Mouse (Mus musculus) embryonic facial prominence, embryonic 11.5 days (tissue): ENCODE measurements at regions not wholly inside any gene's neighbourhood (a gene's known extent, or its start where the extent isn't known, plus 50 kb on each side); places are given as distances from the start of the nearest gene placed in this dataset.
A peak's percentile ranks its signal among the peaks of the same experiment; 100 is the strongest.

Source experiments
- ATAC-seq: fragments of 200-750 bp; cut with Nextera tagmentation; replicated peaks from 2 replicates; pipeline ENCODE4 v1.8.0; 2017; ENCODE audit warnings: low read depth; ENCODE audit not compliant: insufficient number of reproducible peaks, low FRiP score, low TSS enrichment
- DNase-seq: peaks from one replicate; pipeline ENCODE4 v3.0.0-alpha.2; 2015; ENCODE audit warnings: low spot score
- H3K27ac ChIP-seq: fragments of 300-500 bp; sonication (generic); replicated peaks from 2 replicates; pipeline ENCODE4 v1.5.1; 2014; ENCODE audit warnings: mild to moderate bottlenecking, low read depth, low read length, control low read depth
- H3K27me3 ChIP-seq: fragments of 300-500 bp; sonication (generic); 2 replicates; pipeline ENCODE4 v1.6.1; 2014; ENCODE audit warnings: mild to moderate bottlenecking, low read length, moderate library complexity, mixed read lengths; ENCODE audit not compliant: control insufficient read depth, insufficient read depth
- H3K36me3 ChIP-seq: fragments of 300-500 bp; sonication (generic); replicated peaks from 2 replicates; pipeline ENCODE4 v1.6.1; 2014; ENCODE audit warnings: low read depth, mild to moderate bottlenecking, low read length, moderate library complexity, mixed read lengths; ENCODE audit not compliant: control insufficient read depth, insufficient read depth
- H3K4me1 ChIP-seq: fragments of 300-500 bp; sonication (generic); 2 replicates; pipeline ENCODE4 v1.6.1; 2014; ENCODE audit warnings: low read length, mixed read lengths; ENCODE audit not compliant: control insufficient read depth, insufficient read depth
- H3K4me2 ChIP-seq: fragments of 300-500 bp; sonication (generic); 2 replicates; pipeline ENCODE4 v1.6.1; 2014; ENCODE audit warnings: low read depth, mild to moderate bottlenecking, control low read depth, low read length, moderate library complexity
- H3K4me3 ChIP-seq: fragments of 300-500 bp; sonication (generic); 2 replicates; pipeline ENCODE4 v1.5.1; 2014; ENCODE audit warnings: low read depth, low read length, control low read depth
- H3K9ac ChIP-seq: fragments of 300-500 bp; sonication (generic); replicated peaks from 2 replicates; pipeline ENCODE4 v1.6.1; 2014; ENCODE audit warnings: mild to moderate bottlenecking, control low read depth, low read length
- H3K9me3 ChIP-seq: fragments of 300-500 bp; sonication (generic); replicated peaks from 2 replicates; pipeline ENCODE4 v1.6.1; 2016; ENCODE audit warnings: mild to moderate bottlenecking, low read length, inconsistent platforms, mixed read lengths; ENCODE audit not compliant: control insufficient read depth
- WGBS: fragments of 180-500 bp; shearing (Covaris S2); extraction: QIAGEN DNeasy Blood & Tissue Kit; methylation state at CpG from one replicate; pipeline ENCODE4 v1.1.7; 2014; 5-methylcytosine and 5-hydroxymethylcytosine counted together

- Histone ChIP-seq H3K4me1 (no peaks in the 10 kb centered on the region), H3K27me3 (no peaks in the 10 kb centered on the region), H3K4me3 (no peak overlapping the region), H3K9ac (no peak overlapping the region), H3K27ac (no peak overlapping the region), H3K36me3 (no peaks in the 10 kb centered on the region), H3K4me2 (no peak overlapping the region), H3K9me3 (no peaks in the 10 kb centered on the region)
- 78% methylated on average over 5 of the region's 5 CpGs for WGBS
- DNase-seq (no peak), ATAC-seq (no peak)
Observed at GRCm38 (mm10) chr10:21785785-21786184, 96.2 kb upstream of the Sgk1 start.

DNA sequence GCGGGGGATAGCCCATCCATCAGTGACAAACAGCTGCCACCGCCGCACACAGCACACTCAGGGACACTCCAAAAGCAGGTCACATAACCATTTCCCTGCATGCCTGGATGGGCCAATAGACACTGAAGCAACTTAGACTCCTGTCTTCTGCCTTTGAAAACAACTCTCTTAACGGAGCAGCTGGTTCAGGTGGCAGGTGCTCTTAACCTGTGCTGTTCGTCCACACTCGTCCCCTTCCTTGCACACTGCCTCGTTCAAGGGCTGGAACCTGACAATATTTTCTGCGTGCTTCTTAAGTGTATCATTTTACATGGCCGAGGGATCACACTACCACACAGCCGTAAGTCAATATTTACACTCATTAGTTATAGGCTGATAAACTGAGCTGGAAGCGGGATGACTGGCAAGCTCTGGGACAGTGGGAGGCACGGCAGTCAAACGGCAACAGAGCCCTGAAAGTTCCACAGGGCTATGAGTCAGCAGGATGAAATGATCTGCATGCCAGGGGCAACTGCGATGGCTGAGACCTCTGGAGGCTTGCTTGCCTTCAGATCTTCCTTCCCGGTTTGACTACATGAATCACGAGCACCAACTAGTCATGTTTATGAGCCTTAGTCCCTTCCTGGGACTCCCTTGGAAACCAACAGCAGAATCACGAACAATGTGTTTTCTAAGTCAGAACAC is 92.0 kb upstream of the Sgk1 start:
- Histone ChIP-seq H3K4me2 (no peak overlapping the region), H3K9me3 (no peaks in the 10 kb centered on the region), H3K36me3 (no peaks in the 10 kb centered on the region), H3K4me1 (no peaks in the 10 kb centered on the region), H3K27me3 (no peaks in the 10 kb centered on the region), H3K4me3 (no peak overlapping the region), H3K27ac (no peak overlapping the region), H3K9ac (no peak overlapping the region)
- ATAC-seq (0 out of 2 replicates have a peak, but pooled peaks have one; percentile 39), DNase-seq (no peak)
- whole genome bisulfite sequencing = 64% methylated on average over 17 of the region's 17 CpGs

DNA sequence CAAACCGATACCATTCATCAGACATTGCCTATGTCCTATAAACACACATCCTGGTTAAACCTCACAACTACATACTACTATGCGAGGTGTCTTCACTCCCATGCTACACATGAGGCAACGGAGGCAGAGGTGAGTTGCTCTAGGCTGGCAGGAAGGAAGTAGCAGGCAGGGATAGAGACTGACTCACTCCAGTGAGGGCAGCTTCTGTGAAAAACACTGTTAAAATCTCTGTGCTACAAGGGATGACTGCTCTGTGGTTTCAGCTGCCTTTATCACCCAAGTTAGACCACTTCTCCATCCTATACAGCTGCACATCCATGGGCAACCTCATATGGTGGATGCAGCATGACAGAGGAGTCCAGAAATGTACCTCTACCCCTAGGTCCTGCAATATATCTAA is 91.0 kb upstream of the Sgk1 start:
- no peak for ATAC-seq
- Histone ChIP-seq H3K4me3 (no peak overlapping the region), H3K36me3 (no peaks in the 10 kb centered on the region), H3K9me3 (no peaks in the 10 kb centered on the region), H3K27me3 (no peaks in the 10 kb centered on the region), H3K9ac (no peak overlapping the region), H3K4me1 (no peaks in the 10 kb centered on the region), H3K27ac (no peak overlapping the region), H3K4me2 (no peak overlapping the region)
- WGBS = 83% methylated on average over 3 of the region's 3 CpGs
- no peak for DNase-seq

DNA sequence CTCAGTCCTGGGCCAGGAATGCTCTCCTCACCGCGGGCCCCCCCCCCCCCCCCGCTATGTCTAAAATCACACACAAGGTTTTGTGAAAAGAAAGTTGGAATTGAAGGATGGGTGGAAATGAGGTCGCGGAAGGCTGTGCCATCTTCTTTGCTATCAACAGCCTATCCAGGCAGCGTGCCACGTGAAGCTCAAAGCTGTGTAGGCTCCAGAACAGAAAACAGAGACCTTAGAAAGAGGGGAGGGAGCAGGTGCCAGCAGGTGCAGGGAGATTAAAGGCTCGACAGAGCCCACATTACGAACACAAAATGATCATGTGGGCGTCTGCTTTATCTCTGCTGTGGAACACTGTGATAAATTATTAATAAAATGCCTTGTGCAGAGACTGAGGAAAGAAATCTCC is 89.6 kb upstream of the Sgk1 start:
- no peak for DNase-seq
- ATAC-seq = no peak
- Histone ChIP-seq H3K9ac (no peak overlapping the region), H3K27ac (no peak overlapping the region), H3K4me2 (no peak overlapping the region), H3K4me1 (no peaks in the 10 kb centered on the region), H3K9me3 (no peaks in the 10 kb centered on the region), H3K4me3 (no peak overlapping the region), H3K27me3 (no peaks in the 10 kb centered on the region), H3K36me3 (no peaks in the 10 kb centered on the region)
- WGBS = 45% methylated on average over 10 of the region's 10 CpGs

DNA sequence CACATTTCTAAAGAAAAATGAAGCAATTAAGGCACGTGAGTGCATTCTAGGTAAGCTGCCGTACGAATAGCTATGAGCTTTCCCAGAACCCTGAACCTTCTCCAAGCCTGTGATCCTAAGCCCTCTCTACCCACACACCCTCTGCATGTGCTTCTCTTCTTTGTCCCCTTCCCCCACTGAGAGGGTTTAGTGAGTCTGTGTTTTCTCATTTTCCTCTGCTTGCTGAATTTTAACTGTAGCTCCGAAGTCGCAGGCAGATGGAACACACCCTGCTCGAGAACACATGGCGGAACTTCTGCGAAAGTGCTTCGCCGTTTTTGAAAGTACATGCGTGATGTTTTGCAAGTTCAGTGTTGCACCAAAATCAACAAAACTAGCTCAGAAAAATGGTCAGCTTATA is 88.3 kb upstream of the Sgk1 start:
- DNase-seq (no peak), ATAC-seq (no peak)
- H3K4me1 ChIP-seq = no peaks in the 10 kb centered on the region
- no peak overlapping the region for H3K27ac ChIP-seq
- H3K27me3 ChIP-seq = no peaks in the 10 kb centered on the region
- H3K4me3 ChIP-seq = no peak overlapping the region
- H3K36me3 ChIP-seq = no peaks in the 10 kb centered on the region
- no peak overlapping the region for H3K4me2 ChIP-seq
- no peak overlapping the region for H3K9ac ChIP-seq
- 84% methylated on average over 11 of the region's 11 CpGs for WGBS
- H3K9me3 ChIP-seq = no peaks in the 10 kb centered on the region

DNA sequence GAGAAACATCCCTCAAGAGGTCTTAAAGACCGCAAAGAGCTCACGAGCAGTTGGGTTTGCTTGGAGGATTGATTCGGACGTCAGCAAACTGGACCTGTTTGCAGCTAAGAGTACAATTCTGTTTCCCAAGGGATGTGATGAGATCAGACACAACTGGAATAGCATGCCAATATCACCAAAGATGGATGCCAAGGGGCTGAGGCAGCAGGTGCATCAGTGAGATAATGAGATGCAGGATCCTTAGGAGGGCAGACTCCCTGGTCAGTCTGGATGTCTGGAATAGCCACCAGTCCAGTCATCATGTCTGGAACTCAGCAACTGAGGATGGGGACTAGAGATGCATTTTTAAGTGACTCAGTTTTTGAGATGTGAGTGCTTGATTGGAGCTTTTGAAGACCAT is 85.6 kb upstream of the Sgk1 start:
- no peak overlapping the region for H3K27ac ChIP-seq
- H3K9ac ChIP-seq = no peak overlapping the region
- H3K27me3 ChIP-seq = no peaks in the 10 kb centered on the region
- no peak overlapping the region for H3K4me2 ChIP-seq
- ATAC-seq (no peak), DNase-seq (no peak)
- H3K9me3 ChIP-seq = no peaks in the 10 kb centered on the region
- H3K4me3 ChIP-seq = no peak overlapping the region
- no peaks in the 10 kb centered on the region for H3K4me1 ChIP-seq
- H3K36me3 ChIP-seq = no peaks in the 10 kb centered on the region
- WGBS = 95% methylated on average over 4 of the region's 4 CpGs

DNA sequence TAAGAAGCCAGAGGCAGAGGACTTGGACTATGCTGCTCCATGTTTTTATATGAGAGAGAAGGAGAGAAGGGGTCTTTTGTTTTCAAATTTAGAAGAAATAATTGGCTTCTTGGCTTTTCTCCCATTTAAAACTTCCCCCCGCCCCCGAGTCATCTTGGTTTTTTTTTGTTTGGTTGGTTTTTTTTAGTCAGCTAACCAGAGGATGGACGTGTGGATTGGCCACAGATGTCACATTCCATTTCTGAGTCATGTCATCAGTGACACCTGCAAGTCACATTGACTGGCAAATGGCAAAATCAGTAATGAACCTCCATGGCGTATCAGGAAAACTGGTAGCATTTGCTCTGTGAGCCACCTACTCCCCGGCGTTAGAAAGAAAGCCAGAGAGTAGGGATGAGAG is 83.9 kb upstream of the Sgk1 start:
- H3K4me3 ChIP-seq = no peak overlapping the region
- no peaks in the 10 kb centered on the region for H3K36me3 ChIP-seq
- no peak overlapping the region for H3K27ac ChIP-seq
- WGBS = 79% methylated on average over 6 of the region's 6 CpGs
- no peaks in the 10 kb centered on the region for H3K9me3 ChIP-seq
- H3K9ac ChIP-seq = no peak overlapping the region
- DNase-seq (no peak), ATAC-seq (no peak)
- no peaks in the 10 kb centered on the region for H3K27me3 ChIP-seq
- H3K4me2 ChIP-seq = no peak overlapping the region
- H3K4me1 ChIP-seq = no peaks in the 10 kb centered on the region

GRCm38 (mm10) chr10:21801556-21801955 is 80.4 kb upstream of the Sgk1 start:
- Histone ChIP-seq H3K4me3 (no peak overlapping the region), H3K4me1 (no peaks in the 10 kb centered on the region), H3K9me3 (no peaks in the 10 kb centered on the region), H3K36me3 (no peaks in the 10 kb centered on the region), H3K9ac (no peak overlapping the region), H3K4me2 (no peak overlapping the region), H3K27ac (no peak overlapping the region), H3K27me3 (no peaks in the 10 kb centered on the region)
- ATAC-seq = no peak
- WGBS = 83% methylated on average over 5 of the region's 5 CpGs
- DNase-seq = no peak
